Mouse (Mus musculus) ES-E14 (cell line): ENCODE results near the gene Tram2.

Experiments
- CHD2 ChIP-seq: IDR thresholded peaks from 2 replicates; pipeline ENCODE4 v1.6.1; 2014; ENCODE audit warnings: mild to moderate bottlenecking, low read depth, low read length, inconsistent platforms
- HCFC1 ChIP-seq: IDR thresholded peaks from 2 replicates; pipeline ENCODE4 v1.6.1; 2012; ENCODE audit warnings: low read length, inconsistent platforms, borderline replicate concordance; ENCODE audit not compliant: insufficient read depth
- MAFK ChIP-seq: IDR thresholded peaks from 2 replicates; pipeline ENCODE4 v1.6.1; 2014; ENCODE audit warnings: mild to moderate bottlenecking, low read depth, low read length, inconsistent platforms; ENCODE audit not compliant: insufficient read depth
- ZNF384 ChIP-seq: IDR thresholded peaks from 2 replicates; pipeline ENCODE4 v1.6.1; 2012; ENCODE audit warnings: low read depth, low read length, inconsistent platforms

- TF ChIP-seq CHD2 (no peak), MAFK (no peak), HCFC1 (no peak), ZNF384 (no peak)
These were observed 11.3 kb downstream of the Tram2 start for GRCm38 (mm10) chr1:21067536-21068221.
